Mouse (Mus musculus) layer of hippocampus, postnatal 25 days (tissue): ENCODE data around the gene Sdhaf2. TPM values are rescaled to one million over a fixed set of nuclear protein-coding genes. Genes with fewer than 3 reads are reported as not detected.

ENCODE experiments used
- total RNA-seq, 2 experiments: library from RNA; stranded (reverse); gene quantifications; 2 replicates each; pipeline ENCODE4 v1.2.3; 2021

The Sdhaf2 gene
- total RNA-seq, 2 experiments from 2014 or later = 52.4 to 60.0 TPM

Other genes with a start within 250 kb of the Sdhaf2 start
- 100 to 1,000 TPM; 121 to 142 TPM for gene Dagla, start 221.3 kb downstream of the Sdhaf2 start, total RNA-seq
- gene Syt7, start 137.1 kb downstream of the Sdhaf2 start, total RNA-seq = 100 to 1,000 TPM; 258 to 328 TPM
- 10 to 100 TPM; 76.2 to 78.9 TPM for gene Lrrc10b, start 68.7 kb downstream of the Sdhaf2 start, total RNA-seq
- 1 to 10 TPM; 1.7 to 3.4 TPM for gene Ppp1r32, start 43.2 kb downstream of the Sdhaf2 start, total RNA-seq
- 10 to 100 TPM; 65.9 to 72.2 TPM for gene Cpsf7, start 876 bp downstream of the Sdhaf2 start, total RNA-seq
- gene Tmem216, start 30.1 kb upstream of the Sdhaf2 start, total RNA-seq = 10 to 100 TPM; 11.1 to 11.2 TPM
- 10 to 100 TPM; 10.9 to 13.1 TPM for gene Cyb561a3, start 51.0 kb upstream of the Sdhaf2 start, total RNA-seq
- gene Tmem138, start 51.2 kb upstream of the Sdhaf2 start, total RNA-seq = 10 to 100 TPM; 12.6 to 13.9 TPM
- gene Ddb1, start 79.2 kb upstream of the Sdhaf2 start, total RNA-seq = 100 to 1,000 TPM; 196 to 211 TPM
- 10 to 100 TPM; 18.5 to 21.8 TPM for gene Tkfc, start 79.5 kb upstream of the Sdhaf2 start, total RNA-seq
- under 1 TPM; 0.14 to 0.22 TPM for gene Vwce, start 108.1 kb upstream of the Sdhaf2 start, total RNA-seq
- gene Pga5, start 151.9 kb upstream of the Sdhaf2 start, total RNA-seq = not detected
- gene Vps37c, start 162.6 kb upstream of the Sdhaf2 start, total RNA-seq = 10 to 100 TPM; 24.8 to 28.0 TPM
- under 1 TPM in 1 of 2 experiments, not detected in 1; 0.16 TPM for gene Cd5, start 212.9 kb upstream of the Sdhaf2 start, total RNA-seq